Mouse (Mus musculus) hindbrain, embryonic 11.5 days (tissue): Measurements from ENCODE around the gene Armc12. TPM values are rescaled to one million over a fixed set of nuclear protein-coding genes. Genes with fewer than 3 reads are reported as not detected.

Experiments
- ATAC-seq: fragments of 200-750 bp; cut with Nextera tagmentation; 2 replicates; pipeline ENCODE4 v1.8.0; 2017; ENCODE audit warnings: mild to moderate bottlenecking, moderate TSS enrichment, moderate library complexity; ENCODE audit not compliant: low FRiP score
- DNase-seq: peaks from one replicate; pipeline ENCODE4 v3.0.0-alpha.2; 2015; ENCODE audit warnings: low spot score
- H3K27ac ChIP-seq: fragments of 300-500 bp; sonication (generic); 2 replicates; pipeline ENCODE4 v1.5.1; 2014; ENCODE audit warnings: mild to moderate bottlenecking, low read depth, low read length
- H3K27me3 ChIP-seq: fragments of 300-500 bp; sonication (generic); 2 replicates; pipeline ENCODE4 v1.6.1; 2014; ENCODE audit warnings: mild to moderate bottlenecking, low read length, moderate library complexity, mixed read lengths; ENCODE audit not compliant: control insufficient read depth, insufficient read depth
- H3K36me3 ChIP-seq: fragments of 300-500 bp; sonication (generic); 2 replicates; pipeline ENCODE4 v1.6.1; 2014; ENCODE audit warnings: mild to moderate bottlenecking, low read length, moderate library complexity, mixed read lengths; ENCODE audit not compliant: control insufficient read depth, insufficient read depth
- H3K4me1 ChIP-seq: fragments of 300-500 bp; sonication (generic); replicated peaks from 2 replicates; pipeline ENCODE4 v1.6.1; 2014; ENCODE audit warnings: low read length, mixed read lengths; ENCODE audit not compliant: control insufficient read depth, insufficient read depth
- H3K4me2 ChIP-seq: fragments of 300-500 bp; sonication (generic); replicated peaks from 2 replicates; pipeline ENCODE4 v1.6.1; 2014; ENCODE audit warnings: mild to moderate bottlenecking, low read depth, low read length
- H3K4me3 ChIP-seq: fragments of 300-500 bp; sonication (generic); 2 replicates; pipeline ENCODE4 v1.5.1; 2014; ENCODE audit warnings: low read depth, low read length
- H3K9ac ChIP-seq: fragments of 300-500 bp; sonication (generic); 2 replicates; pipeline ENCODE4 v1.6.1; 2014; ENCODE audit warnings: low read depth, low read length
- H3K9me3 ChIP-seq: fragments of 300-500 bp; sonication (generic); 2 replicates; pipeline ENCODE4 v1.6.1; 2016; ENCODE audit warnings: low read length; ENCODE audit not compliant: control insufficient read depth
- WGBS: fragments of 180-500 bp; shearing (Covaris S2); extraction: QIAGEN DNeasy Blood & Tissue Kit; methylation state at CpG from one replicate; pipeline ENCODE4 v1.1.7; 2014; 5-methylcytosine and 5-hydroxymethylcytosine counted together
- polyA plus RNA-seq: library from polyadenylated mRNA; unstranded; fragments of >200 nt; fragmentation: Nextera tagmentation; extraction: Ambion mirVana; gene quantifications from 2 replicates; pipeline ENCODE4 v1.2.1, GENCODE M21; 2014

Gene Armc12
- polyA plus RNA-seq, 1 experiment from 2014 or later, result not detected

DNA sequence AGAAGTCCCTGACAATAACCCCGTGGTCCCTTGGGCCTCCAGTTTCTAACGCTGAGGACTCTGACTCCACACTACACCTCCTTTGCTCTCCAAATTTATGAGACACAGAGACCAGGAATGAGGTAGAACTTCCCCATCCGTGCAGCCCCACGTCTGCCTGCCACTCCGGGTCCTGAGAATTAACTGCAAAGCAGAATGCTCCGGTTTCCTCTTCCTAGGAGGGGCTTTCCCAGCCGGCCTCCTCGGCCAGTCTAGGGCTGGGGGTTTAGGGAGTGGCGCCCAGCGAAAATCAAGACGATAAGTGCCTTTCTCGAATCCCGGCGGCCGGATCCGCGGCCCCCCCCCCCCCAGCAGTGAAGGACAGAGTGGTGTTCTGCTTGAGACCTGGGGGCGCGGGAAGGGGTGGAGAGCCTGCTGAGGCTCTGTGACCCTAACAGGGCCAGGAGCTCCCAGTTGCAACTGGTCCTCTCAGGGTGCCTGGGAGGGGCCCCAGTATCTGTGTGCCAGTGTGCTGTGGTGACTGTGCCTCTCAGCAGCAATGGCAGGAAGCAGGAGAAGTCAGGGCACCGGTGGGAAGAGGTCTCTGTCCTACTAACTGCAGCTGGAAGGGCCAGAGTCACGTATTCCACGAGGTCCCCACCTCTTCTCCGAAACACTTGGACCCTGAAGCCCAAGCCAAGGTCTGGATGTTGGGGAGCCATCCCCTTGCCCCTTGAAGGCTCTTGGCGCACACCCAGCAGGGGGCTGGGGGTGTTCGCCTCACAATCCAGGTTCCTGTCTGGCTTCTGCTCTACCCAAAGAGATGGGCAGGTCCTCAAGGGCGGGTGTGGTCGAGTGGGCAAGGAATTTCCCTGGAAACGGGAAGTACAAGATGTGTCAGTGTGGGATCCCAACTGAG, 19.9 kb upstream of the Armc12 start:
- no peaks in the 10 kb centered on the region for H3K9me3 ChIP-seq
- ATAC-seq (no peak), DNase-seq (no peak)
- no peaks in the 10 kb centered on the region; the same call in 1 of the 2 replicates for H3K4me1 ChIP-seq
- H3K27me3 ChIP-seq, result no peaks in the 10 kb centered on the region; the same call in 1 of the 2 replicates
- no peak overlapping the region for H3K27ac ChIP-seq
- H3K9ac ChIP-seq, result no peak overlapping the region
- H3K4me3 ChIP-seq, result 0 out of 2 replicates have a peak overlapping the region, but pooled peaks have one; percentile 2
- no peaks in the 10 kb centered on the region for H3K36me3 ChIP-seq
- H3K4me2 ChIP-seq, result peak overlapping the region; percentile 27; the same call in 1 of the 2 replicates
- 5% methylated on average over 28 of the region's 28 CpGs for WGBS

DNA sequence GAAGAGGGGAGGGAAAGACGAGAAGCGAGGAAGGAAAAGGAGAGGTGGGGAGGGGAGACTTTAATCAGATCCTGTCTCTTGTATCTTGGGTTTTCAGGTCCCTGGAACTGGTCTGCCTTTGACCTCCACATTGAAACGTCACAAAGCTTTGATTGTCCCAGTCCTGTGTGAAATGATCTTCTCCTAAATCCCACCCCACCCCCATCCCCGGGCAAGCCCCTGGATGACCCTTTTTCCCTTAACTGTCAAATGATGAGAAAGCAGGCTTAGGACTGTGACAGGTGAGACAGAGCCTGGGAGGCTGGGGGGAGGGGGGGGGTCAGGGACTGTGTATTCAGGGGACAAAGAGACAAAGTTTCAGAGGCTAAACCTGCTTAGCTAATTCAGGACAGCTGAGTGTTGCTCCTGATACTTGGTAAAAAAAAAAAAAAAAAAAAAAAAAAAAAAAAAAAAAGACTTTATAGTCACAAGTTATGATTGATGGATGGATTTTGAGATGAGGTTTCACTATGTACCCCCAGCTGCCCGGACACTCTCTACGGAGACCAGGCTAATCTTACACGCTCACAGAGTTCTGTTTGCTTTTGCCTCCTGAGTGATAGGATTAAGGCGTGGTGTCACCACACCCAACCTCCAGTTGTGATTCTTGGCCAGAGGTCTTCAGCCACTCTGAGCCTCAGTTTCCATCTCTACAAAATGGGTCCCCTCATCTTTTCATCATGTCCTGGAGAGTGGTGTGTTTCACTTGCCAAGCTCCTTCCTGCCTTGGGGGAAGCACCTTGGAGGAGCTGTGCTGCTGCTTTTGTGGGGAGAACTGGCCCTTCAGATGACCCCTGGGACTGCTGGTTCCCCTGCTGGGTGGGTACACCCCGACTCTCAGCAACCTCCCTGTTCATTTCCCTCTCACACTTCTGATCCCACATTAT, 18.7 kb upstream of the Armc12 start:
- no peak overlapping the region for H3K4me2 ChIP-seq
- H3K4me3 ChIP-seq, result no peak overlapping the region
- no peaks in the 10 kb centered on the region; the same call in 1 of the 2 replicates for H3K27me3 ChIP-seq
- DNase-seq, result peak; percentile 42
- H3K36me3 ChIP-seq, result no peaks in the 10 kb centered on the region
- H3K9me3 ChIP-seq, result no peaks in the 10 kb centered on the region
- H3K4me1 ChIP-seq, result no peaks in the 10 kb centered on the region; the same call in 1 of the 2 replicates
- ATAC-seq, result no peak
- no peak overlapping the region for H3K9ac ChIP-seq
- H3K27ac ChIP-seq, result no peak overlapping the region
- 33% methylated on average over 9 of the region's 9 CpGs for WGBS

DNA sequence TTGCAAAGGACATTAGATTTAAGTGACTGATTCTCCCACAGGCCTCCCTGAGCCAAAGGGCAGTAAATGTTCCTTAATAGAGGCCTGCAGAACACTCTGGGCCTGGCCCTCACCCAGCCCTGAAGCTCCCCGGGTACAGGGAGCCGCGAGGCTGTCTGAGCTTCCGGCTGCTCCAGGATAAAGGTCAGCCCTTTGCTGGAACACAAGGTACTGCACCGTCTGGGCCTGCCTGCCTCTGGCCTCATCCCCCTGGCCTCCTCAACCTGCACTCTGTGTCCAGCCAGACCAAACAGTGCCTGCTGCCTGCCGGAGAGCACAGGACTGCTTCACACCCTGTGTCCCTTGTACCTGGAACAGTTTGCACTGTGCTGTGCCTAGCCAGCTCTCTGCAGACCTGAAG, 17.9 kb upstream of the Armc12 start:
- H3K4me3 ChIP-seq, result no peak overlapping the region
- H3K27ac ChIP-seq, result no peak overlapping the region
- 53% methylated on average over 6 of the region's 6 CpGs for WGBS
- H3K9me3 ChIP-seq, result no peaks in the 10 kb centered on the region
- no peaks in the 10 kb centered on the region; the same call in 1 of the 2 replicates for H3K4me1 ChIP-seq
- no peak overlapping the region for H3K9ac ChIP-seq
- no peak overlapping the region for H3K4me2 ChIP-seq
- H3K27me3 ChIP-seq, result peaks cover under 1% of the 10 kb centered on the region; the same call in 1 of the 2 replicates
- ATAC-seq (no peak), DNase-seq (no peak)
- H3K36me3 ChIP-seq, result no peaks in the 10 kb centered on the region

DNA sequence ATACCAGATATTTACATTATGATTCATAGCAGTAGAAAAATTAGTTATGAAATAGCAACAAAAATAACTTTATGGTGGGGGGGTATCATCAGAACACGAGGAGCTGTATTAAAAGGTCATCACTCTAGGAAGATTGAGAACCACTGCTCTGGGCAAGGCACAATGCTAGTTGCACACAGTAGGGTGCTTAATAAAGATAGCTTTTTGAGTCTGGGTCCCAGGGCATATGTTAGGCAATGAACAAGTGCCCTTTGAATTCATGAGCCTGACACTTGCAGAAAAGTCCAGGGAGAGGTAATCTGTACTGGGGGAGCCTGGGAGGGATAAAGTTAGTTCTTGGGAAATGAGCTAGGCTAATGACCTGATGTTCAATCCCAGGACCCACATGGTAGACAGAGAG, 17.3 kb upstream of the Armc12 start:
- peaks cover 2% of the 10 kb centered on the region; the same call in 1 of the 2 replicates for H3K27me3 ChIP-seq

DNA sequence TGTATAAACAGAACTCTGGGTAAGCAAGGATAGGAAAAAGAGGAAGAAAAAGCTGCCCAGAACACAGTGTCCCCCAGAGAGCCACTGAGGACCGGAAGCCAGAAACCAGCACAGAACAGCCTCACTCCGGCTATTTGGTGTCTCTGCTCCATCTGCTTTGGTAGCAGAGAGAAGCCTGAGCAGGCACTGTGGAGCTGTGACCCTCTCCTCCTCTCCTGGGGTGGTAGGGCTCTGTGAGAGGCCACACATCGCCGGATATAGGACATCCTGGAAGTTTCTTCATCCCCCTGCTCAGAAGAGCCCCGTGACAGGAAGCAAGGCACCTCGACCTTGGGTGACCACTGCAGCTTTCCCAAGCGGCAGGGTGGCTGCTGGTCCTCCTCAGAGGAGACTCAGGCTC, 16.8 kb upstream of the Armc12 start:
- no peak overlapping the region for H3K27ac ChIP-seq
- ATAC-seq (no peak), DNase-seq (no peak)
- H3K4me1 ChIP-seq, result peaks cover 2% of the 10 kb centered on the region; the same call in 1 of the 2 replicates
- H3K9me3 ChIP-seq, result no peaks in the 10 kb centered on the region
- H3K36me3 ChIP-seq, result no peaks in the 10 kb centered on the region
- H3K4me2 ChIP-seq, result no peak overlapping the region
- 57% methylated on average over 7 of the region's 7 CpGs for WGBS
- H3K4me3 ChIP-seq, result no peak overlapping the region
- no peak overlapping the region for H3K9ac ChIP-seq
- H3K27me3 ChIP-seq, result peaks cover 4% of the 10 kb centered on the region; the same call in 1 of the 2 replicates

More for the DNA sequence above, 17.3 kb upstream of the Armc12 start:
- DNase-seq (no peak), ATAC-seq (no peak)
- no peak overlapping the region for H3K4me3 ChIP-seq
- H3K36me3 ChIP-seq, result no peaks in the 10 kb centered on the region
- no peaks in the 10 kb centered on the region for H3K9me3 ChIP-seq
- no peak overlapping the region for H3K4me2 ChIP-seq
- WGBS, result 88% methylated on average over 1 of the region's 1 CpGs
- no peak overlapping the region for H3K9ac ChIP-seq
- H3K4me1 ChIP-seq, result peaks cover under 1% of the 10 kb centered on the region; the same call in 1 of the 2 replicates
- no peak overlapping the region for H3K27ac ChIP-seq

DNA sequence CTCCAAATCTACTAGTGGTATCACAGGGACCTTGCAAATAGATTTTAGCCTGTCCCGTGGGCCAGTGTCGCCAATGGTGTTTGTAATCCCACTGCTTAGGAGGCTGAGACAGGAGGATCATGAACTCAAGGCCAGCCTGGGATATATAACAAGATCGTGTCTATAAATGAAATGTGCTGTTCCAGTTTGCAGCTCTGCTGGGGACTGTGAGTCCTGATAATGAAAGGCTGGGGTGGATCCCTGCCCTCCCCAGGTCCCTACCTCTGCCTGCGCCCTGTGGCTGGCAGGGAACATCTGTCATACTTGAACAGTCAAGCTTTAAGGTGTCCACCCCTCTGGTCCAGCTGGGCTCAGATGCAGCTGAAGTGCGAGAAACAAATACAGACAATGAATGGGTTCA, 16.1 kb upstream of the Armc12 start:
- ATAC-seq, result no peak

DNA sequence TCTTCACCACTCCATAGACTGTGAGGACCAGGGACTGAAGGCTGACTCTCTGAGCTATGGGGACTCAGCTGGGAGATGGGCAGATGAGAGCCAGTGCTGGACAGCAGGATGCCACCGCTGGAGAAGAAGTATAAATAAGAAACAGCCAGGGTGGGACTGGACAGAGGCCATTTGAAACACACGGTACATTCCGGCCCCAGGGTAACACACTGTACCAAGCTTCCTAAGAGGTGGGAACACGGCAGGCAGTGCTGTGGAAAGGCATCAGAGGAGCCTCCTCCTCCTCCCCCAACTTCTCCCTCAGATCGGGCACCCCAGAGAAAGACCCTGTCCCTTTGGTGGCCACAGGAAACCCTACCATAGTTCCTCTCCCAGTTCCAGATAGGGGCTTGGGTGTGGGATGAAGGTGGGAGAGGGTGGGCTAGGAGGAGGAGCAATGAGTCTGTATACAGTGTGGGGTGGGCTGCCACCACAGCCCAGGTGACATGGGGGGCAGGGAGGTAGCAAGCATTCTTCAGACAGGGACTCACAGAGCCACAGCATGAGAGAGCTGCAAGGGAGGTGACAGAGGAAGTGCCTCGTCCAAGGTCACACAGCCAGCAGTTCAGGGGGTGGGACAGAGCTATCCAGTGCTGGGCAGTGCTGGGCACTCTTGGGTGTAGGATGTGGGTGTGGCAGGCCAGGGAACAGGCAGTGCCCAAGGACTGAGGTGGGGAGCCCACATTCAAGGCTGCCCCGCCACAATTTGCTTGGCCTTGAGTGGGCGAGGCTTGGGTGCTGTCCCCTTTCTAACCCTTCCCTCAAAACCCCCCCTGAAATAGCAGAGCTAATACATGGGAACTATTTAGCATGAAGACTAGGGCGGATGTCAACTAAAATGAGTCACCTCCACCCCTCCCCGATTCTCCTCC, 14.9 kb upstream of the Armc12 start:
- Histone ChIP-seq H3K36me3 (no peaks in the 10 kb centered on the region), H3K27ac (no peak overlapping the region), H3K27me3 (peaks cover 4% of the 10 kb centered on the region; the same call in 1 of the 2 replicates), H3K9ac (no peak overlapping the region), H3K4me2 (no peak overlapping the region), H3K9me3 (no peaks in the 10 kb centered on the region), H3K4me3 (no peak overlapping the region), H3K4me1 (peaks cover 2% of the 10 kb centered on the region; the same call in 1 of the 2 replicates)
- DNase-seq (no peak), ATAC-seq (no peak)
- 63% methylated on average over 10 of the region's 10 CpGs for WGBS

More for the DNA sequence above, 16.1 kb upstream of the Armc12 start:
- Histone ChIP-seq H3K4me1 (peaks cover 2% of the 10 kb centered on the region; the same call in 1 of the 2 replicates), H3K4me2 (no peak overlapping the region), H3K27ac (no peak overlapping the region), H3K9ac (no peak overlapping the region), H3K9me3 (no peaks in the 10 kb centered on the region), H3K36me3 (no peaks in the 10 kb centered on the region), H3K4me3 (no peak overlapping the region), H3K27me3 (peaks cover 4% of the 10 kb centered on the region; the same call in 1 of the 2 replicates)
- WGBS, result 67% methylated on average over 5 of the region's 5 CpGs
- DNase-seq, result no peak
